Mouse (Mus musculus) pancreas, adult 10 weeks (tissue): ENCODE results near the gene Fam120b. TPM values are rescaled to one million over a fixed set of nuclear protein-coding genes. Genes with fewer than 3 reads are reported as not detected.

Source experiments
- polyA plus RNA-seq: library from polyadenylated mRNA; stranded (reverse); fragments of 350-450 nt; fragmentation: Illumina TruSeq; extraction: RNeasy Lipid Tissue Mini Kit (QIAGEN cat#74804); gene quantifications from one replicate; pipeline ENCODE4 v1.2.3, GENCODE M21; 2015; ENCODE audit warnings: low read depth, low replicate concordance; ENCODE audit not compliant: insufficient read depth

The Fam120b gene
- 7.0 TPM for polyA plus RNA-seq

DNA sequence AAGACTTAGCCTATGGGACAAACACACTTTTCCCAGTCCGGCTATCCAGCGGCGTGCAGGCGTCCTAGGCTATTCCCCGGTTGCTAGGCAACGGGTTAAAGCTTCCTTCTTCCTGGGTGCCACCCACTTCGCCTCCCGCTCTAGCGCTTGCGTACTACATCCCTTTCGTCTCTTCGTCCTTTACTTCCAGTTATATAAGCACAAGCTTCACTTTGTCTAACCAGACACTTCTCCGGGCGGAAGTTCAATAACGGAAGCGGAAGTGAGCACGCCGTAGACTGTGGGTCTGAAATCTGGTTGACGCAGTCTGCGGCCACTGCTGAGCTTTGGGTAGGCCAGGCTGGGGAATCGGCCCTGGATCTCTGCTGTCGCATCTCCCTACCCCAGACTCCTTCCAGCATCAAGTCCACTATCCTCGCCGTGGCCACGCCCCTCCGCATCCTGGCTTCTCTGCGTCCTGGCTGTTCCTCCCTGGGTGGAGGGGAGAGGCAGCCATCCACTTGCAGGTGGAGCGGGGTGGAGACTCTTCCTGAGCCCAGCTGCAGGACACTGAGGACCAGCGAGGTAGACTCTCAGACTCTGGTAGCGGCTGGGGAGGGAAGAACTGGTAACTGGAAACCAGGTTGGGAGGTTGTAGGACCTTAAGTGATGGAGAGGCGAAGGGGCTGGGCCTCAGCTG, at the start of gene Fam120b:
Gene Fam120b, plus strand, starts transcription at position 206 of the 679 bp plus-strand sequence.

GRCm38 (mm10) chr17:15376494-15377181, 19.4 kb upstream of the Fam120b start, which contains the start of gene Dll1:
TSS of gene Dll1 (minus strand) at chr17:15376872.

Other genes starting within 250 kb of the Fam120b start
- 3.9 TPM for gene Dll1, start 19.3 kb upstream of the Fam120b start, polyA plus RNA-seq
- 28.8 TPM for gene Psmb1, start 103.5 kb downstream of the Fam120b start, polyA plus RNA-seq
- gene Tbp, start 103.7 kb downstream of the Fam120b start, polyA plus RNA-seq: 7.7 TPM
- 7.9 TPM for gene Pdcd2, start 131.1 kb downstream of the Fam120b start, polyA plus RNA-seq
- gene Prdm9, start 168.2 kb downstream of the Fam120b start, polyA plus RNA-seq: 3.3 TPM